Mouse (Mus musculus): ENCODE measurements around the gene Iffo2.
A peak's percentile ranks its signal among the peaks of the same experiment; 100 is the strongest.

The Iffo2 gene

GRCm38 (mm10) chr4:139606732-139607131 is 76.4 kb downstream of the Iffo2 start:
- DNase-seq (ENCODE audit: low spot score in 2 of 2): no peak

GRCm38 (mm10) chr4:139608975-139609374 is 78.6 kb downstream of the Iffo2 start:
- DNase-seq (ENCODE audit: low spot score in 2 of 2): no peak

- DNase-seq (ENCODE audit: low spot score in 2 of 2): no peak
Observed at GRCm38 (mm10) chr4:139610954-139611353, 80.6 kb downstream of the Iffo2 start.

GRCm38 (mm10) chr4:139611542-139611953 is 81.2 kb downstream of the Iffo2 start:
- peak in 1 of 2 experiments; percentile 76 for DNase-seq (ENCODE audit: low spot score in 2 of 2)

GRCm38 (mm10) chr4:139614524-139615260 is 84.3 kb downstream of the Iffo2 start:
- DNase-seq (ENCODE audit: low spot score in 2 of 2): no peak

GRCm38 (mm10) chr4:139616276-139617000 is 86.1 kb downstream of the Iffo2 start:
- no peak for DNase-seq (ENCODE audit: low spot score in 2 of 2)

GRCm38 (mm10) chr4:139617001-139617364 is 86.6 kb downstream of the Iffo2 start:
- DNase-seq (ENCODE audit: low spot score in 2 of 2): no peak

- no peak for DNase-seq (ENCODE audit: low spot score in 2 of 2)
Observed at GRCm38 (mm10) chr4:139619765-139620164, 89.4 kb downstream of the Iffo2 start.

GRCm38 (mm10) chr4:139622373-139623282 is 92.3 kb downstream of the Iffo2 start, which contains the start of gene Aldh4a1:
Aldh4a1 (plus strand) TSS chr4:139622866.
- peak; percentile 88 to 92 for DNase-seq (ENCODE audit: low spot score in 2 of 2)

- no peak for DNase-seq (ENCODE audit: low spot score in 2 of 2)
Observed at GRCm38 (mm10) chr4:139623434-139624115, 93.2 kb downstream of the Iffo2 start.

GRCm38 (mm10) chr4:139624116-139624489 is 93.8 kb downstream of the Iffo2 start:
- DNase-seq (ENCODE audit: low spot score in 2 of 2): no peak

GRCm38 (mm10) chr4:139624706-139625105 is 94.4 kb downstream of the Iffo2 start:
- DNase-seq (ENCODE audit: low spot score in 2 of 2): no peak

- DNase-seq (ENCODE audit: low spot score in 2 of 2): no peak
Observed at GRCm38 (mm10) chr4:139627361-139627760, 97.0 kb downstream of the Iffo2 start.

GRCm38 (mm10) chr4:139630171-139630570 is 99.8 kb downstream of the Iffo2 start:
- no peak for DNase-seq (ENCODE audit: low spot score in 2 of 2)

- DNase-seq (ENCODE audit: low spot score in 2 of 2): no peak
Observed at GRCm38 (mm10) chr4:139631141-139631540, 100.8 kb downstream of the Iffo2 start.

GRCm38 (mm10) chr4:139631569-139632253 is 101.4 kb downstream of the Iffo2 start:
- no peak for DNase-seq (ENCODE audit: low spot score in 2 of 2)

- DNase-seq (ENCODE audit: low spot score in 2 of 2): no peak
Observed at GRCm38 (mm10) chr4:139632254-139632580, 101.9 kb downstream of the Iffo2 start.

GRCm38 (mm10) chr4:139636373-139636772 is 106.0 kb downstream of the Iffo2 start:
- peak in 1 of 2 experiments; percentile 61 for DNase-seq (ENCODE audit: low spot score in 2 of 2)

- no peak for DNase-seq (ENCODE audit: low spot score in 2 of 2)
Observed at GRCm38 (mm10) chr4:139637847-139638246, 107.5 kb downstream of the Iffo2 start.

- no peak for DNase-seq (ENCODE audit: low spot score in 2 of 2)
Observed at GRCm38 (mm10) chr4:139638356-139638755, 108.0 kb downstream of the Iffo2 start.

GRCm38 (mm10) chr4:139639801-139640200 is 109.5 kb downstream of the Iffo2 start:
- DNase-seq (ENCODE audit: low spot score in 2 of 2): no peak
